Mouse (Mus musculus): Measurements from ENCODE around the gene Serpinb6a.

The Serpinb6a gene

GRCm38 (mm10) chr13:34018521-34018920, 15.9 kb upstream of the Serpinb6a start:
- POLR2A ChIA-PET = interaction anchor here in 1 of 4 experiments (1.8 to 2.5 kb wide), 2 partner anchors 16 to 113 kb away, joined by 4 to 8 read pairs; partner anchors contain the start of genes Ripk1 and Serpinb6a
- CTCF ChIA-PET = interaction anchor here in 1 of 4 experiments (0.6 kb wide), 1 partner anchor 478 kb away, joined by 3 read pairs; no protein-coding TSS in a partner anchor

DNA sequence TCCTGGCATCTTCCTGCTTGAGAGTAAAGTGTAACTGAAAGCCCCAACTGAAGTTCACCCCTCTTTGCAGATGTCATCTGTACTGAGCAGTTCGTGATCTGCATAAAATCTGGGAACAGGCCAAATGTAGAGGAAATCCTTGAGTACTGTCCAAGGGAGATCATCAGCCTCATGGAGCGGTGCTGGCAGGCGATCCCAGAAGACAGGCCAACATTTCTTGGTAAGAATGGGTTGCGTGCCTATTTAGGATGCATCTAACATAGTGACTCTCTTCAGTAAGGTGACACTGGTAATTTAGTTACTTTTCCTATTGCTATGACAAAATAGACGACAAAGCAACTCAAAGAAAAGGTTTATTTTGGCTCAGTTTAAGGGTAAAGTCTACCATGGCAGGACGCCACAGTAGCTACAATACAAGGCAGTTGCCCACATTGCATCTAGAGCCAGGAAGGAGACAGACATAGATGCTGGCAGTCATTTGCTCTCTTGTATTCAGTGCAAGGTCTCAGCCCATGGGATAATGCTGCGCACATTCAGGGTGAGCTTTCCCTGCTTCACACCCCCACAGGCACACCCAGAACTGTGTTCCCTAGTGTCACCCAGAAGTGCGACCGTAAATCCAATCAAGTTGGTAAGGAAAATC, 14.5 kb upstream of the Serpinb6a start:
- ChIA-PET POLR2A (interaction anchor here in 2 of 4 experiments (0.5 to 2.5 kb wide), 3 partner anchors 14 to 272 kb away, joined by 3 to 8 read pairs (median 3); partner anchors contain the start of genes Ripk1 (in 1 of the 2) and Serpinb6a (in 1 of the 2)), CTCF (interaction anchor here in 1 of 4 experiments (1.0 kb wide), 1 partner anchor 60 kb away, joined by 3 read pairs; no protein-coding TSS in a partner anchor)

- CTCF ChIA-PET = no interaction called here
- POLR2A ChIA-PET = no interaction called here
Measured at GRCm38 (mm10) chr13:34007234-34007633, 4.6 kb upstream of the Serpinb6a start.

- POLR2A ChIA-PET = interaction anchor here in 3 of 4 experiments (0.6 to 3.7 kb wide), 44 partner anchors 8 to 872 kb away, joined by 3 to 39 read pairs (median 6); partner anchors contain the start of genes Bphl (in 3 of the 3), Psmg4 (in 3 of the 3), Tubb2b (in 3 of the 3) and Nqo2 (in 2 of the 3)
- CTCF ChIA-PET = interaction anchor here in 3 of 4 experiments (0.6 to 3.3 kb wide), 9 partner anchors 15 to 791 kb away, joined by 3 to 20 read pairs (median 6); partner anchors contain the start of genes Bphl (in 1 of the 3) and Nqo2 (in 1 of the 3)
Measured at GRCm38 (mm10) chr13:34003058-34003457, 464 bp upstream of the Serpinb6a start.

DNA sequence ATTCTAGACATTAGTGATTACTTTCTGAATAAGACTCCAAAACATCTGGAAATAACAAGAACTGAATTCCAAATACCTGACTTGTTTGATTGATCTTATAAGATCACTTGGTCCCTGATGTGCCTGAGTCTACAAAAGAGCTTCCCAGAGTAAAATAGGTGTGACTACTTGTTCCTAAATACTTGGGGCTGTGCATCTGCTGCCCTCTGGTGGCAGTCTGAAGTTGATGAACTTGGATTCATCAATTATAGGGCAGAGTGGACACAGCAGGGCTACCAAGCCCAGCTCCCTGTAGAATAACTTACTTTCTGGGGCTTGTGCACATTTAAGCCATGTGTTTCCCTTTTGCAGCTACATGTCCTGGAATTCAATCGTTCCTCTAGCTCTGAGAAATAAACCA, 7.4 kb downstream of the Serpinb6a start:
- ChIA-PET POLR2A (interaction anchor here in 2 of 4 experiments (0.6 to 2.4 kb wide), 20 partner anchors 8 to 158 kb away, joined by 3 to 14 read pairs (median 4); partner anchors contain the start of genes Nqo2 (in 2 of the 2), Bphl (in 1 of the 2), Serpinb6a (in 1 of the 2) and Serpinb6c (in 1 of the 2)), CTCF (interaction anchor here (0.5 to 3.5 kb wide), 35 partner anchors 10 to 1092 kb away, joined by 3 to 67 read pairs (median 3); partner anchors contain the start of genes Nqo2 (in 4 of the 4) and Bphl (in 1 of the 4))

- POLR2A ChIA-PET = interaction anchor here in 3 of 4 experiments (0.6 to 1.4 kb wide), 4 partner anchors 13 to 254 kb away, joined by 3 to 5 read pairs (median 3); partner anchors contain the start of genes Ripk1 (in 1 of the 3), Serpinb6a (in 1 of the 3) and Serpinb6c (in 1 of the 3)
- CTCF ChIA-PET = interaction anchor here in 1 of 4 experiments (1.4 kb wide), 1 partner anchor 33 kb away, joined by 4 read pairs; no protein-coding TSS in a partner anchor
Measured at GRCm38 (mm10) chr13:33989625-33990024, 13.0 kb downstream of the Serpinb6a start.

- ChIA-PET POLR2A (interaction anchor here in 2 of 4 experiments (0.5 to 5.0 kb wide), 8 partner anchors 10 to 163 kb away, joined by 3 to 18 read pairs (median 8); partner anchors contain the start of genes Bphl (in 1 of the 2), Ripk1 (in 1 of the 2), Serpinb6a (in 1 of the 2) and Serpinb6c (in 1 of the 2)), CTCF (interaction anchor here in 2 of 4 experiments (2.1 to 2.4 kb wide), 2 partner anchors 28 to 36 kb away, joined by 9 to 11 read pairs; partner anchors contain the start of genes Ripk1 (in 1 of the 2) and Serpinb6a (in 1 of the 2))
Measured at GRCm38 (mm10) chr13:33966574-33966973, 36.0 kb downstream of the Serpinb6a start.

- POLR2A ChIA-PET = interaction anchor here in 2 of 4 experiments (0.6 to 5.0 kb wide), 17 partner anchors 9 to 190 kb away, joined by 3 to 19 read pairs (median 6); partner anchors contain the start of genes Ripk1 (in 2 of the 2), Serpinb6a (in 2 of the 2), Serpinb6c (in 2 of the 2) and Bphl (in 1 of the 2)
- CTCF ChIA-PET = interaction anchor here in 3 of 4 experiments (0.8 to 2.4 kb wide), 5 partner anchors 9 to 36 kb away, joined by 5 to 11 read pairs (median 6); partner anchors contain the start of genes Ripk1 (in 1 of the 3) and Serpinb6a (in 1 of the 3)
Measured at GRCm38 (mm10) chr13:33966025-33966412, 36.6 kb downstream of the Serpinb6a start.

GRCm38 (mm10) chr13:33965056-33966024, 37.3 kb downstream of the Serpinb6a start:
- ChIA-PET CTCF (interaction anchor here (0.6 to 2.4 kb wide), 9 partner anchors 8 to 820 kb away, joined by 3 to 11 read pairs (median 5); partner anchors contain the start of genes Ripk1 (in 1 of the 4) and Serpinb6a (in 1 of the 4)), POLR2A (interaction anchor here in 3 of 4 experiments (0.5 to 5.0 kb wide), 30 partner anchors 8 to 191 kb away, joined by 3 to 19 read pairs (median 4); partner anchors contain the start of genes Ripk1 (in 2 of the 3), Serpinb6a (in 2 of the 3), Serpinb6c (in 2 of the 3) and Bphl (in 1 of the 3))

DNA sequence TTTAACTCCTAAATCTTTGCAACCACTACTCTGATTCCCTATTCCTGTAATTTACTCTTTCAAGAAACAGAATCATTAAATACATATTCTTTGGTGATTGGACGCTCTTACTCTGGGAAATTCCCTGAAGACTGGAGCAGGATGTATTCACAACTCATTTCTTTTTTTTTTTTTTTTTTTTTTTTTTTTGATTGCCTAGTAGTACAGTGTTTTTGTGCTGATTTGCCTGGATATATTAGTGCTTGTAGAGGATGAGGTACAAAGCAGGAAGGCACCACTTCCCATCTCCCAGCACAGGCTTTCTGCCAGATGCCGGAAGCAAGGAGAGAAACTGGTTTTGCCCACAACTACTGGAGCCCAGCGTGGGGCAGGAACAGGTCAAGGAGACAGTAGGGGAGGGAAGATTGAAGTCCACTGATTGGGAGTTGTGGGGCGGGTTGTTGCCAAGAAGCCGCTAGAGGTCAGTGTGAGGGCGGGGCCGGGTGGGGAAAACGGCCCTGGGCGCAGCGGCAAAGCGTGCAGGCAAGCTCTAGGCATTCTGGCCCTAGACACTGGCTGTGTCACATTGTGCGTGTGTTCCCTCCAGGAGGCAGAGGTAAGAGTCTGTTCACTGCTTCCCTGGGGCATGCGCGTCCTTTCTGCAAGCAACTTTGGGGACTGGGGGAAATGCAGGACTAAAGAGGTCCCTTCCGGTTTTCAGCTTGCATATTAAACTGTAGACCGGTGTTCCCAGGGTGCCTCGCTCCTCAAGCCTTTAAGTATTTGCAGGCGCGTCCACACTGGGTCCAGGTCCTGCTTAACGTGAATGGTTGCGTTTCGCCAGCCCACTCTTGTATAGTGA, 38.2 kb downstream of the Serpinb6a start, which contains the start of gene Nqo2:
TSS of gene Nqo2 (plus strand) at position 482 of the 841 bp plus-strand sequence.
- POLR2A ChIA-PET = interaction anchor here in 3 of 4 experiments (0.6 to 5.0 kb wide), 22 partner anchors 9 to 192 kb away, joined by 3 to 19 read pairs (median 4); partner anchors contain the start of genes Ripk1 (in 2 of the 3), Serpinb6a (in 2 of the 3), Serpinb6c (in 2 of the 3) and Tubb2b (in 1 of the 3)
- CTCF ChIA-PET = interaction anchor here (0.6 to 2.4 kb wide), 8 partner anchors 7 to 821 kb away, joined by 3 to 11 read pairs (median 5); partner anchors contain the start of genes Ripk1 (in 1 of the 4) and Serpinb6a (in 1 of the 4)

- POLR2A ChIA-PET = interaction anchor here in 1 of 4 experiments (1.1 kb wide), 1 partner anchor 43 kb away, joined by 3 read pairs; the partner anchor contains the start of gene Serpinb6a
- CTCF ChIA-PET = interaction anchor here in 2 of 4 experiments (0.6 to 1.3 kb wide), 3 partner anchors 35 to 987 kb away, joined by 3 to 4 read pairs (median 3); no protein-coding TSS in a partner anchor
Measured at GRCm38 (mm10) chr13:33959771-33960170, 42.8 kb downstream of the Serpinb6a start.

GRCm38 (mm10) chr13:33956571-33957421, 45.8 kb downstream of the Serpinb6a start:
- ChIA-PET CTCF (interaction anchor here (0.5 to 4.0 kb wide), 47 partner anchors 9 to 256 kb away, joined by 3 to 67 read pairs (median 4); partner anchors contain the start of genes Ripk1 (in 2 of the 4), Serpinb6a (in 2 of the 4) and Bphl (in 1 of the 4)), POLR2A (interaction anchor here in 3 of 4 experiments (0.5 to 3.5 kb wide), 19 partner anchors 9 to 652 kb away, joined by 3 to 14 read pairs (median 4); partner anchors contain the start of genes Ripk1 (in 2 of the 3), Serpinb6a (in 2 of the 3), Bphl (in 1 of the 3) and Serpinb6c (in 1 of the 3))

- ChIA-PET POLR2A (interaction anchor here in 2 of 4 experiments (1.6 to 2.4 kb wide), 2 partner anchors 12 to 50 kb away, joined by 4 to 6 read pairs; partner anchors contain the start of genes Nqo2 (in 1 of the 2), Ripk1 (in 1 of the 2) and Serpinb6a (in 1 of the 2)), CTCF (interaction anchor here in 1 of 4 experiments (1.0 kb wide), 1 partner anchor 42 kb away, joined by 3 read pairs; no protein-coding TSS in a partner anchor)
Measured at GRCm38 (mm10) chr13:33952947-33953346, 49.6 kb downstream of the Serpinb6a start.

DNA sequence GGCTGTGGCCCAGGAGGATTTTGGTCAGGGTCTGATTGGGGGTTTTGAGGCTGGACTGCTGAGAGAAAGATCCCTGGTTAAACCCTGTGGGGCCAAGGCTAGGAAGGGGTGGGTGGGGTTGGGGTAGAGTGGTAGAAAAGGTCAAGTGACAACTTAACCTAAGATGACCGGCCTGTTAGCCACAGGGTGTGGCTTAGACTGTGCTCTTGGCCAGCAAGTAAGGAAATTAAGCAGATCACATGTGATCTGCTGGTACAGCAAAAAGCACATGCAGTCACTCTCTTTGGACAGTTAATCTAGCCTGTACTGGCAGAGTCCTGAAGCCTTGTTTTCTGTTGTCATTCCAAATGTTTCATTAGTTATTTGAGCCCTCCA, 50.5 kb downstream of the Serpinb6a start:
- ChIA-PET CTCF (interaction anchor here in 2 of 4 experiments (0.9 to 1.0 kb wide), 3 partner anchors 43 to 202 kb away, joined by 3 read pairs; no protein-coding TSS in a partner anchor), POLR2A (interaction anchor here in 2 of 4 experiments (0.7 to 2.4 kb wide), 3 partner anchors 13 to 85 kb away, joined by 3 to 6 read pairs (median 4); partner anchors contain the start of genes Bphl (in 1 of the 2), Nqo2 (in 1 of the 2), Ripk1 (in 1 of the 2) and Serpinb6a (in 1 of the 2))
